Mouse (Mus musculus): Measurements from ENCODE around the gene Flrt2.
"Not testable (repeated sequence)": the region's sequence is repeated elsewhere in the genome, so short reads cannot be mapped to it uniquely, and the experiment has no call there.

Flrt2 gene

GRCm38 (mm10) chr12:95691961-95692767 lies at the start of gene Flrt2:
Gene Flrt2 (plus strand): TSS chr12:95692226.
- ChIA-PET POLR2A (interaction anchor here in 2 of 4 experiments (0.7 to 1.3 kb wide), 2 partner anchors 13 to 66 kb away, joined by 3 to 4 read pairs; no protein-coding TSS in a partner anchor), CTCF (no interaction called here)

GRCm38 (mm10) chr12:95642226-95642625 lies 49.8 kb upstream of the Flrt2 start:
- ChIA-PET CTCF (no interaction called here), POLR2A (no interaction called here)

DNA sequence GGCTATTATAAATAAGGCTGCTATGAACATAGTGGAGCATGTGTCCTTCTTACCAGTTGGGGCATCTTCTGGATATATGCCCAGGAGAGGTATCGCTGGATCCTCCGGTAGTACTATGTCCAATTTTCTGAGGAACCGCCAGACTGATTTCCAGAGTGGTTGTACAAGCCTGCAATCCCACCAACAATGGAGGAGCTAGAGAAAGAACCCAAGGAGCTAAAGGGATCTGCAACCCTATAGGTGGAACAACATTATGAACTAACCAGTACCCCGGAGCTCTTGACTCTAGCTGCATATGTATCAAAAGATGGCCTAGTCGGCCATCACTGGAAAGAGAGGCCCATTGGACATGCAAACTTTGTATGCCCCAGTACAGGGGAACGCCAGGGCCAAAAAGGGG lies 44.8 kb upstream of the Flrt2 start:
- POLR2A ChIA-PET, CTCF ChIA-PET: not testable (repeated sequence)

- ChIA-PET POLR2A (no interaction called here), CTCF (no interaction called here)
Measured at GRCm38 (mm10) chr12:95652172-95653156, 39.6 kb upstream of the Flrt2 start.

DNA sequence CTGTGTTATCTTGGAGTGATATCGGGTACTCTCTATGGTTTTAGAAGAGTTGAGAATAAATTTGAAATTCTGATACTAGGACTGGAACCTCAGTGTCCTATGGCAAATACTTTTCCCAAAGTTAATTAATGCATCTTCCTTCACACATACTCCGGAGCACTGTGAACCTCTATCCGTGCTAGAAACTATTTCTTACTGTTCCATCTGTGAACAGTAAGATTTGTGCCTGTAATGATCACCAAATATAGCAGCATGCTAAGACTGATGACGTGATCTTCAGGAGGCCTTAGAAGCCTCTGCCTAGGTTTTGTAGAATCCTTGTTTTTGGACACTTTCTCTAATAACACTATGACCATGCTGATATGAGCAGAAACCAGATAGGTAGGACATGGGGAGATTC lies 35.4 kb upstream of the Flrt2 start:
- ChIA-PET CTCF (interaction anchor here in 1 of 4 experiments (0.6 kb wide), 1 partner anchor 535 kb away, joined by 3 read pairs; no protein-coding TSS in a partner anchor), POLR2A (no interaction called here)

GRCm38 (mm10) chr12:95667296-95667695 lies 24.7 kb upstream of the Flrt2 start:
- CTCF ChIA-PET = no interaction called here
- POLR2A ChIA-PET = no interaction called here

- ChIA-PET CTCF (no interaction called here), POLR2A (no interaction called here)
Measured at GRCm38 (mm10) chr12:95675711-95676110, 16.3 kb upstream of the Flrt2 start.

DNA sequence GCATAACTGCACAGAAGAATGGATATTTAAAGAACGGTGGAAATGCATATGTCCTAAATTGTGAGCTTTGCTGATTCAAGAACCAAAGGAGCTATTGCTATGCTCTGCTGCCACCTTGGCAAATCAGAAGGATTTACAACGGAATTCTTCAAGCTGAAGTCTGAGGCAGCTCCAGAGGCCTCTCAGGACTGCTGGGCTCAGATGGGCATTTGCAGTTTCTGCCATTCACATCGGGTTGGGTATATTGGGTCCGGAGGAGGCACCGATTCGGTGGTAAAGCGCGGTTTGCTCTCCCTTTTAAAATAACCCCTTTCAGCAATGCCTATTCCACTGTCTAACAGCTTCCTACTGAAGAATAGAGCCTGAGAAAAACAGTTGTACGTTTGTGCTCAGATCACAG lies 1.2 kb upstream of the Flrt2 start:
- ChIA-PET CTCF (interaction anchor here in 1 of 4 experiments (0.5 kb wide), 1 partner anchor 115 kb away, joined by 18 read pairs; no protein-coding TSS in a partner anchor), POLR2A (interaction anchor here in 1 of 4 experiments (1.3 kb wide), 1 partner anchor 14 kb away, joined by 4 read pairs; no protein-coding TSS in a partner anchor)

DNA sequence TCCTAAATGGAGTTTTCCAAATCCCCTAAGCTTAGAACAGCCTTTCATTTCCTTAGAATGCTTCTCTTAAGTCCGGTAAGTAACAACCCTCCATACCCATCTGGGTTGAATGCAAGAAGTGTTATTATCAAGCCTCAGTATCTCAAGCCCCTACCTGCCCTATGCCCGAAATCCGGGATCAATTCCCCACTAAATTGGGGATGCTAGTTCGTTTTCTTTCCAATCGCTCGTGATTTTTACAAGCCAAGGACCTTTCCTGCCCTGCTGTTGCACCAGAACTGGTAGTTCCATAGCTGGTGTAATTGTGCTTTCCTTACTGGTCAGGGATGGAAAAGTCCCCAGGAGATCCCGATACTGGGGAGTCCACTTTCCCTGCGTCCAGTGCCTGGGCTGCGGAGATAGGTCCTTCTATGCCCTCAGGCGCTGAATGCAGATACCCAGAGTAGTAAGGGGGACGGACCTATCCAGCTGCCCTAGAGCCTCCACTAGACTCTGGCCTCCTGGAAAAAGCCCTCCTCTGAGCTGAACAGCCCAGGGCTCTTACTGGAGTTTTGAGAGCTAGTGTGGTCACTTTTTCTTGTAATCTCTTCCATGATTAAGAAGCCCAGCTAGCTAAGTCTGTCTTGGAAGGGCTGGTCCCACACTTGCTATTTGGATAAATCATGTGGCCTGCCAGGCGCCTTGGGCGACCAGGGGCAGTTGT lies 1.1 kb downstream of the Flrt2 start:
- ChIA-PET POLR2A (no interaction called here), CTCF (interaction anchor here in 2 of 4 experiments (0.6 to 0.7 kb wide), 2 partner anchors 177 to 226 kb away, joined by 3 to 11 read pairs; no protein-coding TSS in a partner anchor)

- POLR2A ChIA-PET = interaction anchor here in 3 of 4 experiments (0.6 to 2.8 kb wide), 6 partner anchors 9 to 256 kb away, joined by 3 to 20 read pairs (median 4); no protein-coding TSS in a partner anchor
Measured at GRCm38 (mm10) chr12:95693651-95694471, 1.8 kb downstream of the Flrt2 start.

GRCm38 (mm10) chr12:95694507-95694906 lies 2.5 kb downstream of the Flrt2 start:
- POLR2A ChIA-PET = interaction anchor here in 3 of 4 experiments (0.6 to 2.8 kb wide), 19 partner anchors 9 to 1434 kb away, joined by 3 to 20 read pairs (median 4); no protein-coding TSS in a partner anchor
- CTCF ChIA-PET = no interaction called here

More at GRCm38 (mm10) chr12:95693651-95694471, 1.8 kb downstream of the Flrt2 start:
- CTCF ChIA-PET = no interaction called here

DNA sequence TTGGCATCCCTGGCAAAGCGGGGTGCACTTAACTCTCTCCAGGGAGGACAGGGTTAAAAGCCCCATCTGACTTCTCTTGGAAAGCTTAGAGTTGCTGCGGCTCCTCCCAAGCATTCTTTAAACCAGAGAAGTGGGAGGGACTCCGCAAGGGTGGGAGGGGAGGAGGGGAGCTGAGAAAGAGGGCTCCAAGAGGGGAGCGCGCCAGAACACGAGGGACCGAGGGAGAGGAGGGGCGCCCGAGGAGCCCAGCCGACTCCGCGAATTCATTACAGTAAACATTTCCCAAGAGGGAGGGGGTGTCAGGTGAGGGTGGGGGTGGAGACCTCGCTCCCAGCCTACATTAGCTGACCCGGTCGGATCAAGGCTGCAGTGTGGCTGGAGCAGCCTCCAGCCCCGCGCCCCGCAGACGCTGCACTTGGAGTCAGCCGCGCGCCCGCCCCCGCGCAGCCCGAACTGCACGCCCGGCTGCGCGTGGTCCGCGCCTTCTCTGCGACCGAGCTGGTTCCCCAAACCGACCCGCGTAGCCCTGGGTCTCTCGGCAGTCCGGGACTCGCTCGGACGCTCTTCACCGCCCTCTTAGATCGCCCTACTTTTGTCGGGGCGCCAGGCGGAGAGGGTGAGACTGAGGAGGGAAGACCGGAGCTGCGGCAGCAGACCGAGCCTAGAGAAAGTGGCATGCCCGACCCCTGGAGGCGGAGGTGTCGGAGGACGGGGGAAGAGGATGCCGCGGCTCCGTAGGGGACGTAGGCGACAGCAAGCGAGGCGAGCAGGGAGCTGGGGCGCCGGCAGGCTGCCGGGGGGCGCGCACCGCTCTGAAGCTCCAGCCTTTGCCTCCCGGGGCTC lies 3.2 kb downstream of the Flrt2 start:
- ChIA-PET CTCF (interaction anchor here in 2 of 4 experiments (0.6 to 1.1 kb wide), 2 partner anchors 28 to 1512 kb away, joined by 3 to 4 read pairs; no protein-coding TSS in a partner anchor), POLR2A (interaction anchor here in 3 of 4 experiments (0.6 to 2.8 kb wide), 25 partner anchors 8 to 1434 kb away, joined by 3 to 20 read pairs (median 4); no protein-coding TSS in a partner anchor)

DNA sequence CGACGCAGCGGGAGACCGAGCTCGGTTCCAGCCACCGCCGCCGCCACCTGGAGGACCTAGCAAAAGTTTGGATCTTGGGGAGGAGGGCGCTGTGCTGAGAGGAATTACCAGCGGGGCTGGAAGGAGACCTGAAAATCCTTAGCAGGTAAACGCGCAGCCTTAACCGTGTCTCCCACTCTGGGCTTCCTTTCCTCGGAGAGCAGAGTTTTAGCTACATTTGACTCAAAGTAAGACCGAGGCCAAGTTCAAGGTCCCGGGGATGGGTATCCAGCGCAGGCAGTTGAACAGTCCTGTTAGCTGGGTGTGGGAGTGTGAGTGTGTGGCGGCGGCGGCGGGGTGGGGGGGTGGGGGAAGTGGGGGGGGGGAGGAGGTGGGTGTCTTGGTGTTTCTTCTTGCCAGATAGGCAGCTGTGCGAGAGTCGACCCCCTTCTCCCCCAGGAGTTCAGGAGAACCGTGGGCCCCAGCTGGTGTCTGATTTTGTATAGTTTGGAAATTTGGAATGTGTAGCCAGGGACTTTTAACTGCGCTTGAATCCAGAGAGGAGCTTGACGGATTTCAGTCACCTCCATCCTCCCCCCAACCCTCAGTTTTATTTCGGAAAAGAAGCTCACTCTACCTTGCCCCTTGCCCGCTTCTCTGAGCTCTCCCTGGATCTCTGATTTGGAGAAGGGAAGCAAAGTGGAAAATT lies 4.0 kb downstream of the Flrt2 start:
- ChIA-PET POLR2A (interaction anchor here in 3 of 4 experiments (0.7 to 2.8 kb wide), 16 partner anchors 9 to 813 kb away, joined by 3 to 20 read pairs (median 4); no protein-coding TSS in a partner anchor), CTCF (interaction anchor here in 2 of 4 experiments (0.6 to 1.1 kb wide), 2 partner anchors 27 to 1512 kb away, joined by 3 to 4 read pairs; no protein-coding TSS in a partner anchor)

DNA sequence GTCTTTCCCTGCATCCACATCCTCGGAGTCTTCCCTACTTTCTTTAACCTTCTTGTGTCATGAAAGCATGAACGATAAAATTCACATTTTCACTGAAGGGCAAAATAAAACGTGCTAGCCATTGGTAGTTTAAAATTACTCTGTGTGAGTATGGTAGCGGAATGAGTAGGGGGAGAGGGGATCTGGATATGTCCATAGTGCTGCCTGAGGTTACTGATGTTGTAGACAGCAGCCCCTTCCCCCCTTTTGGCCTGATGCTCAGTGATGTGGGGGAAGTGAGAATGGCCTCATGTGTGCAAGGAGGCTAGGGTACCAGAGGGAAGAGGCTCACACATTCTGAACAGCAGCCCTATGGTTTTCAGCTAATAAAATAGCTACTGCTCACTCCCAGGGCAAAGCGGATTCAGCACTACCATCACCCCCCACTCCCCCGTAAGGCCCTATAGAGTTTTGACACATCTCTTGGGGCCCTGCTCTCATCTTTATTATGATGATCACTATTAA lies 4.5 kb downstream of the Flrt2 start:
- ChIA-PET CTCF (no interaction called here), POLR2A (interaction anchor here in 2 of 4 experiments (0.8 to 2.8 kb wide), 9 partner anchors 9 to 311 kb away, joined by 3 to 20 read pairs (median 5); no protein-coding TSS in a partner anchor)

DNA sequence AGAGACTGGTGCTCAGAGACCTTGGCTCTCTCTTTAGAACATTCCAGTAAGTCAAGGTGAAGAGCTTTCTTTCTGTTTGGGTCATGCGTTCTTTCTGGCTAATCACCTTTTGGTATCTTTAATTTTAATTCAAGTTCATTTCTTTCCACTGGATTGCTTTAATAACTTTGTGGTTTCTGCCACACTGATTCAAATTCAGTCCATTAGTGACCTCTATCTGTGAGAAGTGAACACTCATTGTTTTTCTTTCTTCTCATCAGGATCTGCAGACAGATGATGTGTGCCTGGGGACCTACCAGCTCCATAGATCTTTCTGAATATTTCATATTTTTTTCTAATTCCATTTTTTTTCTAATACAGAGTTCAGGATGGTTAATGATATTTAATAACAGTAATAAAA lies 6.5 kb downstream of the Flrt2 start:
- ChIA-PET CTCF (no interaction called here), POLR2A (no interaction called here)

DNA sequence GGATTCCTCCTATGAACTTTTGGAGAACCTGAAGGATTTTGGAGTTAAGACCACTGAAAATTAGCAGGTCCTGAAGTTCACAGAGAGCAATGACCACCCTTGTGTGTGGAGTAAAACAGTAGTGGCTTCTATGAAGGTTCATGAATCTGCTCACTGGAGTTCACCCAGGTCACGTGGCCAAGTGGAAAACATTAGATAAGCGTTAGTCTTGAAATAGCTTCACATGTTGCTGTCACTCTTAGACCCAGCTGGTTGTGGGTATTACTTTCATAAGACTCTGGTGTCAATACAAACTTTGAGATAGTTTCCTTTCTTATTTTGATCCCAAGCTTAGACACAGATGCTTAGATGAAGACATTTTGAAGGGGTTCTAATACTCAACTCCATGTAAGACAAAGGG lies 8.7 kb downstream of the Flrt2 start:
- ChIA-PET CTCF (no interaction called here), POLR2A (no interaction called here)

Data from embryonic stem cell, embryonic (primary cell).